Comparison of ENCODE assay signal across 8 mouse cellular contexts in the genomic region with DNA sequence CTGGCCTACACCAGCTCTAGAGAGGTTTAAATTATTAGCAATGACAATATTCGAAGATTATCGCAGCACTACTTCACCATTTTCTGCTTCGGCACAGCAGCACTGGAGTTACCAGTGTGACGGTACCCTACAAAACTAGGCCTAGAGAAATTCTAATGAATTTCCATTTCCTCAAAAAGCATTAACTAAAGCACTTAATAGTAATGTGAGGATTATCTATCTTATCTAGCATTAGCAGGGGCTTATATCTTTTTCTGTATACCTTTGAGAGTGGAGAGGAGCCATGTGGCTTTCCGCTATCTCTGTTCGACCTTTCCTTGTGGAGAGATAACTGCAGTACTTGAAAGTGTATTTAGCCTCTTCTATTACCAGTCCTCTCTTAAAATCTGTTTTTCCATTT. TPM values are rescaled to one million over a fixed set of nuclear protein-coding genes. Genes with fewer than 3 reads are reported as not detected.
A peak's percentile ranks its signal among the peaks of the same experiment; 100 is the strongest.
DNase-seq lines count a peak whose midpoint lies in the region; ATAC-seq lines count a peak whose summit lies in the region.

No protein-coding gene starts in this region.

- H3K27me3 ChIP-seq in kidney, embryonic 14.5 days (ENCODE audit: control insufficient read depth, insufficient read depth, low read length): no peaks in the 10 kb centered on the region
- H3K27me3 ChIP-seq in midbrain, embryonic 15.5 days (replicated peaks): no peaks in the 10 kb centered on the region

- H3K4me2 ChIP-seq in kidney, embryonic 14.5 days (replicated peaks; ENCODE audit: low read depth, low read length): peak overlapping the region; percentile 48
- H3K4me2 ChIP-seq in midbrain, embryonic 15.5 days: peak overlapping the region; percentile 93

- H3K9me3 ChIP-seq in kidney, embryonic 14.5 days (ENCODE audit: control insufficient read depth, low read length): no peaks in the 10 kb centered on the region
- H3K9me3 ChIP-seq in midbrain, embryonic 15.5 days: no peaks in the 10 kb centered on the region

- WGBS in kidney, embryonic 14.5 days: 59% methylated on average over 6 of the region's 6 CpGs
- 61% methylated on average over 6 of the region's 6 CpGs for WGBS in midbrain, embryonic 15.5 days

- no peaks in the 10 kb centered on the region for H3K36me3 ChIP-seq in kidney, embryonic 14.5 days (ENCODE audit: control insufficient read depth, insufficient read depth, low read length)
- no peaks in the 10 kb centered on the region for H3K36me3 ChIP-seq in midbrain, embryonic 15.5 days (replicated peaks)

- ATAC-seq in kidney, embryonic 14.5 days (ENCODE audit: low FRiP score, low TSS enrichment): no peak
- no peak for ATAC-seq in midbrain, embryonic 15.5 days (replicated peaks)

- no peak for DNase-seq in kidney, adult 18-20 months
- peak; percentile 67 for DNase-seq in c-Kit-positive CD71-positive TER-119-positive erythroid progenitor cells, embryonic 14.5 days (ENCODE audit: low spot score)
- DNase-seq in induced T-regulatory cell, adult 2 months (ENCODE audit: low read depth): peak; percentile 46
- DNase-seq in cerebellum, postnatal 36 days: no peak
- no peak for DNase-seq in urinary bladder, postnatal 4 days (ENCODE audit: low spot score in 2 of 2)
- DNase-seq in urinary bladder, adult 18-20 months (ENCODE audit: low spot score in 2 of 2): no peak

- H3K4me1 ChIP-seq in kidney, embryonic 14.5 days (ENCODE audit: control insufficient read depth, insufficient read depth, low read length): no peaks in the 10 kb centered on the region
- peaks cover 15% of the 10 kb centered on the region for H3K4me1 ChIP-seq in midbrain, embryonic 15.5 days

- peak overlapping the region; percentile 91 for H3K4me3 ChIP-seq in kidney, embryonic 14.5 days (ENCODE audit: low read length)
- peak overlapping the region; percentile 99 for H3K4me3 ChIP-seq in midbrain, embryonic 15.5 days

- peak overlapping the region; percentile 94 for H3K9ac ChIP-seq in kidney, embryonic 14.5 days (ENCODE audit: low read depth, low read length)
- H3K9ac ChIP-seq in midbrain, embryonic 15.5 days: no peak overlapping the region; the same call in 1 of the 2 replicates

- no peak overlapping the region for H3K27ac ChIP-seq in kidney, embryonic 14.5 days (ENCODE audit: low read depth, low read length)
- no peak overlapping the region for H3K27ac ChIP-seq in midbrain, embryonic 15.5 days

RNA-seq across cellular contexts. Expression of gene Crlf3, which starts 1.0 kb away (rescaled TPM):
- 36.9 and 48.2 TPM in 2 replicates for polyA plus RNA-seq in kidney, embryonic 14.5 days (2014; fragmentation: Nextera tagmentation; extraction: Ambion mirVana)
- polyA plus RNA-seq in midbrain, embryonic 15.5 days (2015; fragmentation: Nextera tagmentation; extraction: Ambion mirVana): 11.9 and 12.3 TPM in 2 replicates

RNA-seq across cellular contexts. Expression of gene Atad5, which starts 9.4 kb away (rescaled TPM):
- 12.3 and 15.8 TPM in 2 replicates for polyA plus RNA-seq in kidney, embryonic 14.5 days (2014; fragmentation: Nextera tagmentation; extraction: Ambion mirVana)
- 5.1 TPM in 2 replicates for polyA plus RNA-seq in midbrain, embryonic 15.5 days (2015; fragmentation: Nextera tagmentation; extraction: Ambion mirVana)

Comparison
In these comparisons a context has a peak if more than half of its experiments do, and no peak if none do; other contexts are left out.
1. DNase-seq: peak in c-Kit-positive CD71-positive TER-119-positive erythroid progenitor cells, embryonic 14.5 days (single experiment) and induced T-regulatory cell, adult 2 months (single experiment); none in kidney, adult 18-20 months (single experiment), cerebellum, postnatal 36 days (0 of 2), urinary bladder, postnatal 4 days (0 of 2) and urinary bladder, adult 18-20 months (0 of 2).